Mouse (Mus musculus): ENCODE measurements around the gene Sap30bp. TPM values are rescaled to one million over a fixed set of nuclear protein-coding genes. Genes with fewer than 3 reads are reported as not detected.
A peak's percentile ranks its signal among the peaks of the same experiment; 100 is the strongest.

Gene Sap30bp
- polyA plus RNA-seq, 1 experiment from 2014 or later = 49.8 TPM

- no peak overlapping the region for H3K4me2 ChIP-seq (ENCODE audit: low read depth, low read length)
- H3K9ac ChIP-seq (replicated peaks; ENCODE audit: low read length) = no peak overlapping the region
- no peaks in the 10 kb centered on the region for H3K9me3 ChIP-seq (replicated peaks; ENCODE audit: control insufficient read depth, low read length)
- no peak overlapping the region for H3K27ac ChIP-seq (replicated peaks; ENCODE audit: low read depth, low read length)
- H3K4me3 ChIP-seq (ENCODE audit: low read depth, low read length) = no peak overlapping the region
- ATAC-seq (replicated peaks; ENCODE audit: insufficient number of reproducible peaks, low FRiP score, low TSS enrichment, low read depth) (no peak), DNase-seq (ENCODE audit: low spot score) (no peak)
- H3K4me1 ChIP-seq (ENCODE audit: control insufficient read depth, insufficient read depth, low read length) = no peaks in the 10 kb centered on the region
- 74% methylated on average over 3 of the region's 3 CpGs for whole genome bisulfite sequencing
- H3K27me3 ChIP-seq (ENCODE audit: control insufficient read depth, insufficient read depth, low read length) = no peaks in the 10 kb centered on the region
- H3K36me3 ChIP-seq (replicated peaks; ENCODE audit: control insufficient read depth, insufficient read depth, low read depth, low read length) = peaks cover 5% of the 10 kb centered on the region; the same call in 1 of the 2 replicates
These were observed 1.8 kb upstream of the Sap30bp start for GRCm38 (mm10) chr11:115931235-115931634.

- no peaks in the 10 kb centered on the region for H3K27me3 ChIP-seq (ENCODE audit: control insufficient read depth, insufficient read depth, low read length)
- no peak for DNase-seq (ENCODE audit: low spot score)
- H3K36me3 ChIP-seq (replicated peaks; ENCODE audit: control insufficient read depth, insufficient read depth, low read depth, low read length) = no peaks in the 10 kb centered on the region
- H3K4me1 ChIP-seq (ENCODE audit: control insufficient read depth, insufficient read depth, low read length) = no peaks in the 10 kb centered on the region
- H3K27ac ChIP-seq (replicated peaks; ENCODE audit: low read depth, low read length) = no peak overlapping the region
- peak overlapping the region; percentile 90 for H3K9ac ChIP-seq (replicated peaks; ENCODE audit: low read length)
- peak overlapping the region; percentile 95 for H3K4me3 ChIP-seq (ENCODE audit: low read depth, low read length)
- H3K4me2 ChIP-seq (ENCODE audit: low read depth, low read length) = peak overlapping the region; percentile 74
- no peaks in the 10 kb centered on the region for H3K9me3 ChIP-seq (replicated peaks; ENCODE audit: control insufficient read depth, low read length)
- WGBS = under 1% methylated on average over 16 of the region's 16 CpGs
- peak; percentile 64 for ATAC-seq (replicated peaks; ENCODE audit: insufficient number of reproducible peaks, low FRiP score, low TSS enrichment, low read depth)
These were observed 647 bp downstream of the Sap30bp start for GRCm38 (mm10) chr11:115933747-115934110.

GRCm38 (mm10) chr11:115939690-115940329, 6.7 kb downstream of the Sap30bp start:
- Histone ChIP-seq H3K27me3 (ENCODE audit: control insufficient read depth, insufficient read depth, low read length) (no peaks in the 10 kb centered on the region), H3K9ac (replicated peaks; ENCODE audit: low read length) (no peak overlapping the region), H3K27ac (replicated peaks; ENCODE audit: low read depth, low read length) (no peak overlapping the region), H3K9me3 (replicated peaks; ENCODE audit: control insufficient read depth, low read length) (no peaks in the 10 kb centered on the region), H3K36me3 (replicated peaks; ENCODE audit: control insufficient read depth, insufficient read depth, low read depth, low read length) (peaks cover 4% of the 10 kb centered on the region; the same call in 1 of the 2 replicates), H3K4me3 (ENCODE audit: low read depth, low read length) (no peak overlapping the region), H3K4me1 (ENCODE audit: control insufficient read depth, insufficient read depth, low read length) (no peaks in the 10 kb centered on the region), H3K4me2 (ENCODE audit: low read depth, low read length) (no peak overlapping the region)
- ATAC-seq (replicated peaks; ENCODE audit: insufficient number of reproducible peaks, low FRiP score, low TSS enrichment, low read depth) (no peak), DNase-seq (ENCODE audit: low spot score) (peak; percentile 86)
- WGBS = 42% methylated on average over 6 of the region's 6 CpGs

GRCm38 (mm10) chr11:115941980-115942379, 8.9 kb downstream of the Sap30bp start:
- WGBS = 83% methylated on average over 7 of the region's 7 CpGs
- no peak overlapping the region for H3K27ac ChIP-seq (replicated peaks; ENCODE audit: low read depth, low read length)

GRCm38 (mm10) chr11:115945247-115945646, 12.2 kb downstream of the Sap30bp start:
- H3K4me1 ChIP-seq (ENCODE audit: control insufficient read depth, insufficient read depth, low read length) = no peaks in the 10 kb centered on the region
- H3K27ac ChIP-seq (replicated peaks; ENCODE audit: low read depth, low read length) = no peak overlapping the region
- H3K27me3 ChIP-seq (ENCODE audit: control insufficient read depth, insufficient read depth, low read length) = no peaks in the 10 kb centered on the region
- no peaks in the 10 kb centered on the region for H3K9me3 ChIP-seq (replicated peaks; ENCODE audit: control insufficient read depth, low read length)
- no peak overlapping the region for H3K4me3 ChIP-seq (ENCODE audit: low read depth, low read length)
- ATAC-seq (replicated peaks; ENCODE audit: insufficient number of reproducible peaks, low FRiP score, low TSS enrichment, low read depth) (no peak), DNase-seq (ENCODE audit: low spot score) (no peak)
- H3K4me2 ChIP-seq (ENCODE audit: low read depth, low read length) = no peak overlapping the region
- no peak overlapping the region for H3K9ac ChIP-seq (replicated peaks; ENCODE audit: low read length)
- WGBS = 90% methylated on average over 8 of the region's 8 CpGs
- peaks cover 7% of the 10 kb centered on the region; the same call in 1 of the 2 replicates for H3K36me3 ChIP-seq (replicated peaks; ENCODE audit: control insufficient read depth, insufficient read depth, low read depth, low read length)

More at GRCm38 (mm10) chr11:115941980-115942379, 8.9 kb downstream of the Sap30bp start:
- Histone ChIP-seq H3K4me3 (ENCODE audit: low read depth, low read length) (no peak overlapping the region), H3K4me1 (ENCODE audit: control insufficient read depth, insufficient read depth, low read length) (no peaks in the 10 kb centered on the region), H3K4me2 (ENCODE audit: low read depth, low read length) (no peak overlapping the region), H3K9ac (replicated peaks; ENCODE audit: low read length) (no peak overlapping the region), H3K27me3 (ENCODE audit: control insufficient read depth, insufficient read depth, low read length) (no peaks in the 10 kb centered on the region), H3K36me3 (replicated peaks; ENCODE audit: control insufficient read depth, insufficient read depth, low read depth, low read length) (peaks cover 7% of the 10 kb centered on the region; the same call in 1 of the 2 replicates), H3K9me3 (replicated peaks; ENCODE audit: control insufficient read depth, low read length) (no peaks in the 10 kb centered on the region)
- DNase-seq (ENCODE audit: low spot score) (no peak), ATAC-seq (replicated peaks; ENCODE audit: insufficient number of reproducible peaks, low FRiP score, low TSS enrichment, low read depth) (no peak)

GRCm38 (mm10) chr11:115946221-115946828, 13.2 kb downstream of the Sap30bp start:
- H3K27me3 ChIP-seq (ENCODE audit: control insufficient read depth, insufficient read depth, low read length) = no peaks in the 10 kb centered on the region
- no peaks in the 10 kb centered on the region for H3K9me3 ChIP-seq (replicated peaks; ENCODE audit: control insufficient read depth, low read length)
- DNase-seq (ENCODE audit: low spot score) (no peak), ATAC-seq (replicated peaks; ENCODE audit: insufficient number of reproducible peaks, low FRiP score, low TSS enrichment, low read depth) (no peak)
- WGBS = 92% methylated on average over 9 of the region's 9 CpGs
- H3K4me1 ChIP-seq (ENCODE audit: control insufficient read depth, insufficient read depth, low read length) = no peaks in the 10 kb centered on the region
- no peak overlapping the region for H3K27ac ChIP-seq (replicated peaks; ENCODE audit: low read depth, low read length)
- no peak overlapping the region for H3K4me2 ChIP-seq (ENCODE audit: low read depth, low read length)
- H3K4me3 ChIP-seq (ENCODE audit: low read depth, low read length) = no peak overlapping the region
- H3K9ac ChIP-seq (replicated peaks; ENCODE audit: low read length) = no peak overlapping the region
- H3K36me3 ChIP-seq (replicated peaks; ENCODE audit: control insufficient read depth, insufficient read depth, low read depth, low read length) = peaks cover 7% of the 10 kb centered on the region; the same call in 1 of the 2 replicates

- WGBS = 90% methylated on average over 9 of the region's 9 CpGs
- Histone ChIP-seq H3K4me1 (ENCODE audit: control insufficient read depth, insufficient read depth, low read length) (no peaks in the 10 kb centered on the region), H3K36me3 (replicated peaks; ENCODE audit: control insufficient read depth, insufficient read depth, low read depth, low read length) (peaks cover 7% of the 10 kb centered on the region; the same call in 1 of the 2 replicates), H3K27ac (replicated peaks; ENCODE audit: low read depth, low read length) (no peak overlapping the region), H3K4me2 (ENCODE audit: low read depth, low read length) (no peak overlapping the region), H3K4me3 (ENCODE audit: low read depth, low read length) (no peak overlapping the region), H3K9ac (replicated peaks; ENCODE audit: low read length) (no peak overlapping the region), H3K27me3 (ENCODE audit: control insufficient read depth, insufficient read depth, low read length) (no peaks in the 10 kb centered on the region), H3K9me3 (replicated peaks; ENCODE audit: control insufficient read depth, low read length) (no peaks in the 10 kb centered on the region)
- ATAC-seq (replicated peaks; ENCODE audit: insufficient number of reproducible peaks, low FRiP score, low TSS enrichment, low read depth) (no peak), DNase-seq (ENCODE audit: low spot score) (no peak)
These were observed 15.2 kb downstream of the Sap30bp start for GRCm38 (mm10) chr11:115948316-115948715.

- no peaks in the 10 kb centered on the region for H3K27me3 ChIP-seq (ENCODE audit: control insufficient read depth, insufficient read depth, low read length)
- no peak overlapping the region for H3K4me2 ChIP-seq (ENCODE audit: low read depth, low read length)
- no peaks in the 10 kb centered on the region for H3K9me3 ChIP-seq (replicated peaks; ENCODE audit: control insufficient read depth, low read length)
- H3K27ac ChIP-seq (replicated peaks; ENCODE audit: low read depth, low read length) = no peak overlapping the region
- H3K4me3 ChIP-seq (ENCODE audit: low read depth, low read length) = no peak overlapping the region
- no peak overlapping the region for H3K9ac ChIP-seq (replicated peaks; ENCODE audit: low read length)
- no peaks in the 10 kb centered on the region for H3K4me1 ChIP-seq (ENCODE audit: control insufficient read depth, insufficient read depth, low read length)
- 79% methylated on average over 2 of the region's 2 CpGs for WGBS
- H3K36me3 ChIP-seq (replicated peaks; ENCODE audit: control insufficient read depth, insufficient read depth, low read depth, low read length) = peaks cover 5% of the 10 kb centered on the region; the same call in 1 of the 2 replicates
- no peak for ATAC-seq (replicated peaks; ENCODE audit: insufficient number of reproducible peaks, low FRiP score, low TSS enrichment, low read depth)
- no peak for DNase-seq (ENCODE audit: low spot score)
These were observed 17.6 kb downstream of the Sap30bp start for GRCm38 (mm10) chr11:115950719-115951118.
